Comparison of ENCODE assay signal across 8 mouse cellular contexts in genomic region chr6:30390271-30390670, GRCm38 (mm10). TPM values are rescaled to one million over a fixed set of nuclear protein-coding genes. Genes with fewer than 3 reads are reported as not detected.
A peak's percentile ranks its signal among the peaks of the same experiment; 100 is the strongest.
DNase-seq lines count a peak whose midpoint lies in the region; ATAC-seq and TF ChIP-seq lines count a peak whose summit lies in the region.
"Not testable (repeated sequence)": the region's sequence is repeated elsewhere in the genome, so short reads cannot be mapped to it uniquely, and the experiment has no call there.

No protein-coding gene starts in this region.

- not testable (repeated sequence) for TF ChIP-seq POLR2A in CH12.LX (IDR thresholded peaks at IDR 0.05; ENCODE audit: low read depth, low read length)

- WGBS in embryonic facial prominence, embryonic 12.5 days = 27% methylated on average over 4 of the region's 4 CpGs
- WGBS in forebrain, postnatal 0 days = 29% methylated on average over 4 of the region's 4 CpGs
- 23% methylated on average over 4 of the region's 4 CpGs for WGBS in hindbrain, embryonic 12.5 days
- WGBS in kidney, embryonic 15.5 days = 21% methylated on average over 4 of the region's 4 CpGs
- 15% methylated on average over 4 of the region's 4 CpGs for WGBS in liver, embryonic 12.5 days (ENCODE audit: insufficient replicate concordance)
- WGBS in midbrain, embryonic 10.5 days = 36% methylated on average over 4 of the region's 4 CpGs
- 15% methylated on average over 4 of the region's 4 CpGs for WGBS in neural tube, embryonic 15.5 days

- not testable (repeated sequence) for DNase-seq in CH12.LX (ENCODE audit: extremely low read depth); forebrain, postnatal 0 days; midbrain, embryonic 10.5 days (ENCODE audit: low spot score)

- not testable (repeated sequence) for TF ChIP-seq RAD21 in CH12.LX (IDR thresholded peaks at IDR 0.05; ENCODE audit: low read depth, low read length)

- H3K4me1 ChIP-seq in CH12.LX (ENCODE audit: control insufficient read depth in 1 of 2, insufficient read depth in 2 of 2) = peaks cover 0 to 23% of the 10 kb centered on the region in 2 experiments; a peak in 2 of 4 replicates
- H3K4me1 ChIP-seq in embryonic facial prominence, embryonic 12.5 days; forebrain, postnatal 0 days (ENCODE audit: insufficient read depth); hindbrain, embryonic 12.5 days; kidney, embryonic 15.5 days; midbrain, embryonic 10.5 days; neural tube, embryonic 15.5 days: not testable (repeated sequence)
- H3K4me1 ChIP-seq in liver, embryonic 12.5 days = peaks cover 14% of the 10 kb centered on the region

- peak overlapping the region; percentile 90 to 99 (median 95) for H3K4me3 ChIP-seq in CH12.LX (replicated peaks in 1 of 3; ENCODE audit: low read depth in 2 of 3, low read length in 2 of 3, poor library complexity in 1 of 3)
- H3K4me3 ChIP-seq in embryonic facial prominence, embryonic 12.5 days = peak overlapping the region; percentile 74
- peak overlapping the region; percentile 74 for H3K4me3 ChIP-seq in forebrain, postnatal 0 days (ENCODE audit: low read depth, low read length)
- H3K4me3 ChIP-seq in hindbrain, embryonic 12.5 days = peak overlapping the region; percentile 79
- peak overlapping the region; percentile 81 for H3K4me3 ChIP-seq in kidney, embryonic 15.5 days (replicated peaks)
- H3K4me3 ChIP-seq in liver, embryonic 12.5 days = peak overlapping the region; percentile 88
- peak overlapping the region; percentile 86 for H3K4me3 ChIP-seq in midbrain, embryonic 10.5 days
- peak overlapping the region; percentile 81 for H3K4me3 ChIP-seq in neural tube, embryonic 15.5 days (replicated peaks)

- in situ Hi-C loops in CH12.LX (cut with MboI; ENCODE audit: low pct_ligation_motif_present, low pct_unique_long_range_greater_than_20kb, low sequenced_read_pairs) = not testable (repeated sequence)

- not testable (repeated sequence) for TF ChIP-seq EP300 in CH12.LX (IDR thresholded peaks at IDR 0.05; ENCODE audit: low read length)

- ATAC-seq in embryonic facial prominence, embryonic 12.5 days (ENCODE audit: insufficient number of reproducible peaks, insufficient read depth, low FRiP score, low TSS enrichment); forebrain, postnatal 0 days; kidney, embryonic 15.5 days (replicated peaks; ENCODE audit: low FRiP score); liver, embryonic 12.5 days: not testable (repeated sequence)
- 0 out of 2 replicates have a peak, but pooled peaks have one; percentile 29 for ATAC-seq in hindbrain, embryonic 12.5 days (ENCODE audit: low FRiP score)
- 0 out of 2 replicates have a peak, but pooled peaks have one; percentile 26 for ATAC-seq in neural tube, embryonic 15.5 days (ENCODE audit: low FRiP score)

- dilution Hi-C loops in CH12.LX (cut with MboI; ENCODE audit: extremely low pct_ligation_motif_present, extremely low pct_unique_long_range_greater_than_20kb, low sequenced_read_pairs) = not testable (repeated sequence)

- not testable (repeated sequence) for H3K9me3 ChIP-seq in CH12.LX (replicated peaks; ENCODE audit: low read length); embryonic facial prominence, embryonic 12.5 days; forebrain, postnatal 0 days (ENCODE audit: low read length); hindbrain, embryonic 12.5 days (replicated peaks); kidney, embryonic 15.5 days (replicated peaks); liver, embryonic 12.5 days (replicated peaks); midbrain, embryonic 10.5 days (replicated peaks); neural tube, embryonic 15.5 days (replicated peaks)

- H3K79me2 ChIP-seq in CH12.LX (replicated peaks; ENCODE audit: control insufficient read depth, extremely low read depth, insufficient read depth, poor library complexity, severe bottlenecking) = peaks cover 21% of the 10 kb centered on the region

- not testable (repeated sequence) for H3K27ac ChIP-seq in CH12.LX (ENCODE audit: insufficient read depth, low read depth); embryonic facial prominence, embryonic 12.5 days; kidney, embryonic 15.5 days
- 0 out of 2 replicates have a peak overlapping the region, but pooled peaks have one; percentile 17 for H3K27ac ChIP-seq in forebrain, postnatal 0 days (ENCODE audit: low read depth, low read length)
- peak overlapping the region; percentile 74; the same call in 1 of the 2 replicates for H3K27ac ChIP-seq in hindbrain, embryonic 12.5 days
- H3K27ac ChIP-seq in liver, embryonic 12.5 days = peak overlapping the region; percentile 74; the same call in 1 of the 2 replicates
- peak overlapping the region; percentile 92 for H3K27ac ChIP-seq in midbrain, embryonic 10.5 days (replicated peaks)
- H3K27ac ChIP-seq in neural tube, embryonic 15.5 days (replicated peaks) = peak overlapping the region; percentile 76

- TF ChIP-seq CTCF in CH12.LX (conservative IDR thresholded peaks at IDR 0.05 in 1 of 2, IDR thresholded peaks at IDR 0.05 in 1 of 2; ENCODE audit: low read depth in 2 of 2, low read length in 2 of 2); forebrain, postnatal 0 days (IDR thresholded peaks at IDR 0.05; ENCODE audit: low read depth): not testable (repeated sequence)

- H3K27me3 ChIP-seq in CH12.LX (replicated peaks); embryonic facial prominence, embryonic 12.5 days; forebrain, postnatal 0 days (ENCODE audit: insufficient read depth, low read length); hindbrain, embryonic 12.5 days; kidney, embryonic 15.5 days; liver, embryonic 12.5 days (replicated peaks); midbrain, embryonic 10.5 days (ENCODE audit: low read depth, poor library complexity, severe bottlenecking); neural tube, embryonic 15.5 days (replicated peaks): not testable (repeated sequence)

- peak overlapping the region; percentile 45; the same call in 1 of the 2 replicates for H3K4me2 ChIP-seq in CH12.LX (ENCODE audit: insufficient read depth, low read depth, poor library complexity, severe bottlenecking)
- H3K4me2 ChIP-seq in embryonic facial prominence, embryonic 12.5 days (replicated peaks) = peak overlapping the region; percentile 47
- peak overlapping the region; percentile 47 for H3K4me2 ChIP-seq in forebrain, postnatal 0 days (ENCODE audit: low read depth)
- peak overlapping the region; percentile 50 for H3K4me2 ChIP-seq in hindbrain, embryonic 12.5 days (replicated peaks)
- H3K4me2 ChIP-seq in kidney, embryonic 15.5 days = peak overlapping the region; percentile 56
- peak overlapping the region; percentile 75 for H3K4me2 ChIP-seq in liver, embryonic 12.5 days
- peak overlapping the region; percentile 54 for H3K4me2 ChIP-seq in neural tube, embryonic 15.5 days

- peak overlapping the region; percentile 65 for H3K9ac ChIP-seq in CH12.LX (ENCODE audit: insufficient read depth, low read depth)
- peak overlapping the region; percentile 72 for H3K9ac ChIP-seq in embryonic facial prominence, embryonic 12.5 days
- peak overlapping the region; percentile 61 for H3K9ac ChIP-seq in forebrain, postnatal 0 days
- H3K9ac ChIP-seq in hindbrain, embryonic 12.5 days = peak overlapping the region; percentile 78
- peak overlapping the region; percentile 65; the same call in 1 of the 2 replicates for H3K9ac ChIP-seq in kidney, embryonic 15.5 days
- H3K9ac ChIP-seq in liver, embryonic 12.5 days = peak overlapping the region; percentile 82
- H3K9ac ChIP-seq in neural tube, embryonic 15.5 days (replicated peaks) = peak overlapping the region; percentile 75

- peaks cover 18 to 27% of the 10 kb centered on the region in 2 experiments for H3K36me3 ChIP-seq in CH12.LX (replicated peaks in 1 of 2; ENCODE audit: control insufficient read depth in 1 of 2, insufficient read depth in 1 of 2, low read length in 1 of 2)
- peaks cover 23% of the 10 kb centered on the region for H3K36me3 ChIP-seq in embryonic facial prominence, embryonic 12.5 days
- H3K36me3 ChIP-seq in forebrain, postnatal 0 days (ENCODE audit: insufficient read depth) = peaks cover 19% of the 10 kb centered on the region
- peaks cover 13% of the 10 kb centered on the region for H3K36me3 ChIP-seq in hindbrain, embryonic 12.5 days
- peaks cover 23% of the 10 kb centered on the region for H3K36me3 ChIP-seq in kidney, embryonic 15.5 days
- H3K36me3 ChIP-seq in liver, embryonic 12.5 days = peaks cover 20% of the 10 kb centered on the region
- peaks cover 26% of the 10 kb centered on the region for H3K36me3 ChIP-seq in midbrain, embryonic 10.5 days
- H3K36me3 ChIP-seq in neural tube, embryonic 15.5 days = peaks cover 16% of the 10 kb centered on the region

RNA-seq across cellular contexts. Expression of gene Zc3hc1, which starts 0.6 kb away (rescaled TPM):
- 59.5 and 61.3 TPM in 2 replicates for total RNA-seq in CH12.LX (2012; rRNA removed)
- total RNA-seq in CH12.LX (2014; rRNA removed) = 89.5 and 94.4 TPM in 2 replicates
- 72.9 and 80.2 TPM in 2 replicates for polyA plus RNA-seq in CH12.LX (2012; ENCODE audit: insufficient read length, low read depth)
- 75.0 and 76.3 TPM in 2 replicates for polyA plus RNA-seq in embryonic facial prominence, embryonic 12.5 days (2016; fragmentation: Nextera tagmentation; extraction: Ambion mirVana)
- 56.7 and 57.2 TPM in 2 replicates for total RNA-seq in forebrain, postnatal 0 days (2014; rRNA removed)
- polyA plus RNA-seq in forebrain, postnatal 0 days (2015; fragmentation: Nextera tagmentation; extraction: Ambion mirVana) = 69.4 and 71.9 TPM in 2 replicates
- 65.3 and 67.6 TPM in 2 replicates for polyA plus RNA-seq in hindbrain, embryonic 12.5 days (2016; fragmentation: Nextera tagmentation; extraction: Ambion mirVana)
- polyA plus RNA-seq in kidney, embryonic 15.5 days (2015; fragmentation: Nextera tagmentation; extraction: Ambion mirVana) = 63.6 and 69.4 TPM in 2 replicates
- 40.8 and 41.9 TPM in 2 replicates for polyA plus RNA-seq in liver, embryonic 12.5 days (2016; fragmentation: Nextera tagmentation; extraction: Ambion mirVana)
- 76.3 and 83.7 TPM in 2 replicates for polyA plus RNA-seq in midbrain, embryonic 10.5 days (2016; fragmentation: Nextera tagmentation; extraction: Ambion mirVana)
- 56.2 and 59.2 TPM in 2 replicates for polyA plus RNA-seq in neural tube, embryonic 15.5 days (2015; fragmentation: Nextera tagmentation; extraction: Ambion mirVana)

RNA-seq across cellular contexts. Expression of gene Klhdc10, which starts 11.4 kb away (rescaled TPM):
- 30.6 and 37.7 TPM in 2 replicates for total RNA-seq in CH12.LX (2012; rRNA removed)
- 22.1 and 26.3 TPM in 2 replicates for total RNA-seq in CH12.LX (2014; rRNA removed)
- 29.6 and 35.8 TPM in 2 replicates for polyA plus RNA-seq in CH12.LX (2012; ENCODE audit: insufficient read length, low read depth)
- 44.0 and 46.0 TPM in 2 replicates for polyA plus RNA-seq in embryonic facial prominence, embryonic 12.5 days (2016; fragmentation: Nextera tagmentation; extraction: Ambion mirVana)
- 111 and 160 TPM in 2 replicates for total RNA-seq in forebrain, postnatal 0 days (2014; rRNA removed)
- polyA plus RNA-seq in forebrain, postnatal 0 days (2015; fragmentation: Nextera tagmentation; extraction: Ambion mirVana) = 17.7 and 24.3 TPM in 2 replicates
- 42.5 and 45.4 TPM in 2 replicates for polyA plus RNA-seq in hindbrain, embryonic 12.5 days (2016; fragmentation: Nextera tagmentation; extraction: Ambion mirVana)
- 28.6 and 33.2 TPM in 2 replicates for polyA plus RNA-seq in kidney, embryonic 15.5 days (2015; fragmentation: Nextera tagmentation; extraction: Ambion mirVana)
- 18.8 and 20.1 TPM in 2 replicates for polyA plus RNA-seq in liver, embryonic 12.5 days (2016; fragmentation: Nextera tagmentation; extraction: Ambion mirVana)
- polyA plus RNA-seq in midbrain, embryonic 10.5 days (2016; fragmentation: Nextera tagmentation; extraction: Ambion mirVana) = 27.7 and 28.0 TPM in 2 replicates
- 27.6 and 29.4 TPM in 2 replicates for polyA plus RNA-seq in neural tube, embryonic 15.5 days (2015; fragmentation: Nextera tagmentation; extraction: Ambion mirVana)
